Mouse (Mus musculus): ENCODE measurements around the gene Cyp2j8. TPM values are rescaled to one million over a fixed set of nuclear protein-coding genes. Genes with fewer than 3 reads are reported as not detected.
"Not testable (repeated sequence)": the region's sequence is repeated elsewhere in the genome, so short reads cannot be mapped to it uniquely, and the experiment has no call there.

The Cyp2j8 gene
- polyA plus RNA-seq (2015; fragmentation: Nextera tagmentation; extraction: Ambion mirVana): 0.09 TPM in 1 of 2 replicates, not detected in the other

GRCm38 (mm10) chr4:96507286-96507685 lies at the start of gene Cyp2j8:
TSS of gene Cyp2j8 (minus strand) at chr4:96507386.
- H3K27me3 ChIP-seq (replicated peaks): no peaks in the 10 kb centered on the region
- WGBS: 75% methylated on average over 1 of the region's 1 CpGs
- H3K4me3 ChIP-seq (replicated peaks): no peak within 1 kb of the TSS
- no peak within 1 kb of the TSS for H3K4me2 ChIP-seq
- no peak within 1 kb of the TSS for H3K9ac ChIP-seq
- H3K9me3 ChIP-seq: no peaks in the 10 kb centered on the region
- no peak for ATAC-seq (ENCODE audit: insufficient read depth, low FRiP score, low read depth)
- H3K27ac ChIP-seq: no peak within 1 kb of the TSS
- H3K36me3 ChIP-seq: no peaks in the 10 kb centered on the region
- no peaks in the 10 kb centered on the region for H3K4me1 ChIP-seq

DNA sequence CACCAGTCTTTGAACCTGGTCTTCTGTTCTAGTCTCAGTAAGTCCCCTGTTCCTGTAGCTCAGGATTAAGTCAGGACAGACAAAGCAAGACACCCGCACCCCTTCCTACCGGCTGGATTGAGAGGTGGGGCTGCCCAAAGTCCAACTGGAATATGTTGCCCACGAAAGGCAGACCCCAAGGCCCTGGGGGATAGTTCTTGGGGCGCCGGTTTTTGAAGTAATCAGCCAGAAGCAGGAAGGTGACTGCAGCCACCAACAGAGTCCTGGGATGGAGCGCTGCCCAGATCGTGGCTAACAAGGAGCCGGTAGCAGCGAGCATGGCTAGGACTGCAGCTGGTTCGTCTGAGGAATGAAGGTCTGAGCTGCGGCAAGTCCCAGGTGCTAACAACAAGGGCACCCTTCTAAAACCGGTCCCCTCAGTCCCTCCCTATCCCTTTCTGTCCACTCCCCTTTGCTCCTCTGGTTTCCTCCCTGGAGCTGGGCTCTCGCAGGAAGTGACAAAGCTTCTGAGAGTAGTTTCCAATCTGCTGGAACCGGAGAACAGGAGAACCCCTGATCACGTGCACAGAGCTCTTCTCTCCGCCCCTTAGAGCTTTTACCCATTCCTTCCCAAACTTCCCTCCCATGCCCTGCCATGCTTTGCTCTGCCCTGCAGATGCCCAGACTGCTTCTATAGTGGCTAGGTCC lies 46.1 kb upstream of the Cyp2j8 start, which contains the start of gene Cyp2j6:
Gene Cyp2j6, minus strand, starts transcription at position 529 of the 687 bp plus-strand sequence.
- 2% methylated on average over 16 of the region's 16 CpGs for WGBS
- peak within 1 kb of the TSS; percentile 49; the same call in 1 of the 2 replicates for H3K9ac ChIP-seq
- H3K9me3 ChIP-seq: no peaks in the 10 kb centered on the region
- H3K27ac ChIP-seq: peak within 1 kb of the TSS; percentile 71
- no peaks in the 10 kb centered on the region for H3K27me3 ChIP-seq (replicated peaks)
- no peaks in the 10 kb centered on the region for H3K36me3 ChIP-seq
- no peaks in the 10 kb centered on the region for H3K4me1 ChIP-seq
- ATAC-seq (ENCODE audit: insufficient read depth, low FRiP score, low read depth): peak; percentile 93
- peak within 1 kb of the TSS; percentile 67 for H3K4me2 ChIP-seq
- H3K4me3 ChIP-seq (replicated peaks): peak within 1 kb of the TSS; percentile 65

GRCm38 (mm10) chr4:96551619-96552018 lies 44.4 kb upstream of the Cyp2j8 start:
- H3K27ac ChIP-seq: no peak overlapping the region
- ATAC-seq (ENCODE audit: insufficient read depth, low FRiP score, low read depth): no peak
- WGBS: 69% methylated on average over 3 of the region's 3 CpGs
- H3K36me3 ChIP-seq: no peaks in the 10 kb centered on the region
- H3K4me3 ChIP-seq (replicated peaks): no peak overlapping the region
- no peaks in the 10 kb centered on the region for H3K9me3 ChIP-seq
- no peaks in the 10 kb centered on the region for H3K27me3 ChIP-seq (replicated peaks)
- H3K9ac ChIP-seq: no peak overlapping the region
- H3K4me1 ChIP-seq: no peaks in the 10 kb centered on the region
- H3K4me2 ChIP-seq: peak overlapping the region; percentile 9

DNA sequence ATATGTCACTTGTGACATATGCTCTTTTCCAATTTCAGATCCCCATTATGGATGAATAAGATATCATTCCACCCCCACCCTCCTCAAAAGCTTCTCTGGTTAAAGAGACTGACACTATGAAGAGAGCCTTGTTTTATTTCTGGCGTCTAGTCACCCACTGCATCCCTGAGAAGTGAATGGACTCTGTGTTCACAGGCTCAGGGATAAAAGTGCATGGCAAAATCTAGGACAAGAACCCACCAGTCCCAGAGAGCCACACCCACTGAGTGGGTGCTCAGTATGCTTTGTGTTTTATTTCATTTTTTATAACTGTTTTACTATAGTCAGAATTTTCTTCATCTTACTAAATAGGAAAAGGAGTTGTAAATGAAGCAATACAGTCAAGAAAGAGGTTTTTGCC lies 38.8 kb upstream of the Cyp2j8 start:
- Histone ChIP-seq H3K4me1 (no peaks in the 10 kb centered on the region), H3K9ac (no peak overlapping the region), H3K36me3 (no peaks in the 10 kb centered on the region), H3K4me3 (replicated peaks) (no peak overlapping the region), H3K27me3 (replicated peaks) (no peaks in the 10 kb centered on the region), H3K9me3 (no peaks in the 10 kb centered on the region), H3K4me2 (no peak overlapping the region), H3K27ac (no peak overlapping the region)
- no peak for ATAC-seq (ENCODE audit: insufficient read depth, low FRiP score, low read depth)
- WGBS: 55% methylated on average over 1 of the region's 1 CpGs

DNA sequence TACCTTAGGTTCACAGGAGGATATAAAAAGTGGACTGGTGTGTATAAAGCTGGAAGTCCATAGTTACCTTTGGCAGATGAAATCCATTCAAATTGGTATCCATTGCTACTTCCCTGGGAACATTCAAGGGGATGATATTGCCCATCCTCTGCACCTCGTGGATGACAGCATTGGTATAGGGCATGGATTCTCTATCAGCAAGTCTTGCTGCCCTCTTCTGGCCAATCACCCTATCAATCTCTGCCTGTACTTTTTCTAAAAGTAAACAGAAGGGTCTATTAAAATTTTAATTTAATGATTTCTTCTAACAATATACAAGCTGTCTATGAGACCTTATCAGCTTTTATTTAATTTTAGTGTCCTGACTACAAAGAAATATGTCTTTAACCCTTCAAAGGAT lies 18.6 kb upstream of the Cyp2j8 start:
- Histone ChIP-seq H3K9me3 (no peaks in the 10 kb centered on the region), H3K36me3 (no peaks in the 10 kb centered on the region), H3K4me3 (replicated peaks) (no peak overlapping the region), H3K27me3 (replicated peaks) (no peaks in the 10 kb centered on the region), H3K4me2 (no peak overlapping the region), H3K9ac (no peak overlapping the region), H3K4me1 (no peaks in the 10 kb centered on the region), H3K27ac (no peak overlapping the region)
- no peak for ATAC-seq (ENCODE audit: insufficient read depth, low FRiP score, low read depth)
- WGBS: 26% methylated on average over 1 of the region's 1 CpGs

- Histone ChIP-seq H3K9ac (no peak overlapping the region), H3K4me3 (replicated peaks) (no peak overlapping the region), H3K27me3 (replicated peaks) (no peaks in the 10 kb centered on the region), H3K9me3 (no peaks in the 10 kb centered on the region), H3K4me1 (no peaks in the 10 kb centered on the region), H3K4me2 (no peak overlapping the region), H3K36me3 (no peaks in the 10 kb centered on the region), H3K27ac (no peak overlapping the region)
- 74% methylated on average over 2 of the region's 2 CpGs for WGBS
- no peak for ATAC-seq (ENCODE audit: insufficient read depth, low FRiP score, low read depth)
Observed at GRCm38 (mm10) chr4:96522256-96522655, 15.1 kb upstream of the Cyp2j8 start.

GRCm38 (mm10) chr4:96510083-96510482 lies 2.9 kb upstream of the Cyp2j8 start:
- no peak overlapping the region for H3K4me2 ChIP-seq
- no peaks in the 10 kb centered on the region for H3K4me1 ChIP-seq
- no peak for ATAC-seq (ENCODE audit: insufficient read depth, low FRiP score, low read depth)
- H3K36me3 ChIP-seq: no peaks in the 10 kb centered on the region
- H3K9me3 ChIP-seq: no peaks in the 10 kb centered on the region
- H3K27ac ChIP-seq: no peak overlapping the region
- H3K27me3 ChIP-seq (replicated peaks): no peaks in the 10 kb centered on the region
- no peak overlapping the region for H3K9ac ChIP-seq
- WGBS: 75% methylated on average over 3 of the region's 3 CpGs
- H3K4me3 ChIP-seq (replicated peaks): no peak overlapping the region

GRCm38 (mm10) chr4:96463311-96464060 lies 43.7 kb downstream of the Cyp2j8 start:
- H3K4me1 ChIP-seq; H3K4me3 ChIP-seq (replicated peaks); H3K4me2 ChIP-seq; H3K27ac ChIP-seq; H3K27me3 ChIP-seq (replicated peaks); H3K9ac ChIP-seq; H3K36me3 ChIP-seq; H3K9me3 ChIP-seq; ATAC-seq (ENCODE audit: insufficient read depth, low FRiP score, low read depth): not testable (repeated sequence)
- WGBS: 82% methylated on average over 30 of the region's 30 CpGs

Other genes with a start within 250 kb of the Cyp2j8 start
- not detected in 2 replicates for gene Cyp2j11, start 158.7 kb downstream of the Cyp2j8 start, polyA plus RNA-seq (2015; fragmentation: Nextera tagmentation; extraction: Ambion mirVana)
- 13.0 and 17.9 TPM in 2 replicates for gene Cyp2j6, start 46.3 kb upstream of the Cyp2j8 start, polyA plus RNA-seq (2015; fragmentation: Nextera tagmentation; extraction: Ambion mirVana)
- 4.8 and 6.7 TPM in 2 replicates for gene Cyp2j9, start 84.2 kb upstream of the Cyp2j8 start, polyA plus RNA-seq (2015; fragmentation: Nextera tagmentation; extraction: Ambion mirVana)
- 0.10 TPM in 1 of 2 replicates, not detected in the other for gene Cyp2j5, start 156.8 kb upstream of the Cyp2j8 start, polyA plus RNA-seq (2015; fragmentation: Nextera tagmentation; extraction: Ambion mirVana)